Comparison of ENCODE assay signal across 12 mouse cellular contexts in genomic region chr17:62077604-62078003, GRCm38 (mm10).
DNase-seq lines count a peak whose midpoint lies in the region; ATAC-seq and TF ChIP-seq lines count a peak whose summit lies in the region.
"Had no signal": no experiment of that assay in that cellular context is flagged by ENCODE, and none has a peak within 500 bp of the region (broad histone marks: within the 10 kb centered on the region; RNA-seq: fewer than 3 reads in every experiment).

No protein-coding gene starts in this region.

- no peaks in the 10 kb centered on the region for H3K27me3 ChIP-seq in forebrain, embryonic 11.5 days (ENCODE audit: control insufficient read depth, insufficient read depth, low read length)
- H3K27me3 ChIP-seq in forebrain, embryonic 10.5 days (ENCODE audit: poor library complexity, severe bottlenecking) = no peaks in the 10 kb centered on the region
- no peaks in the 10 kb centered on the region for H3K27me3 ChIP-seq in neural tube, embryonic 15.5 days (replicated peaks)
- H3K27me3 ChIP-seq in heart, adult 2 months (ENCODE audit: control insufficient read depth, insufficient read depth, low read length) = no peaks in the 10 kb centered on the region
- H3K27me3 ChIP-seq: kidney, embryonic 15.5 days had no signal

- 0 out of 2 replicates have a peak, but pooled peaks have one; percentile 24 for ATAC-seq in forebrain, embryonic 11.5 days (replicated peaks; ENCODE audit: low FRiP score)
- ATAC-seq in neural tube, embryonic 15.5 days (ENCODE audit: low FRiP score) = no peak

- no peaks in the 10 kb centered on the region for H3K9me3 ChIP-seq in forebrain, embryonic 11.5 days (ENCODE audit: control insufficient read depth, low read length)
- no peaks in the 10 kb centered on the region for H3K9me3 ChIP-seq in forebrain, embryonic 10.5 days
- H3K9me3 ChIP-seq in neural tube, embryonic 15.5 days (replicated peaks) = no peaks in the 10 kb centered on the region
- H3K9me3 ChIP-seq: kidney, embryonic 15.5 days had no signal

- no peaks in the 10 kb centered on the region for H3K4me1 ChIP-seq in forebrain, embryonic 11.5 days (replicated peaks; ENCODE audit: control insufficient read depth, insufficient read depth, low read length)
- 0 out of 2 replicates have a peak, but pooled peaks cover 12% of the 10 kb centered on the region for H3K4me1 ChIP-seq in forebrain, embryonic 10.5 days
- H3K4me1 ChIP-seq in neural tube, embryonic 15.5 days = no peaks in the 10 kb centered on the region
- no peaks in the 10 kb centered on the region for H3K4me1 ChIP-seq in heart, adult 2 months (ENCODE audit: control insufficient read depth, insufficient read depth, low read length)
- H3K4me1 ChIP-seq: kidney, embryonic 15.5 days had no signal

- H3K9ac ChIP-seq in forebrain, embryonic 11.5 days (ENCODE audit: low read length) = no peak overlapping the region
- H3K9ac ChIP-seq in neural tube, embryonic 15.5 days (replicated peaks) = no peak overlapping the region
- no peak overlapping the region for H3K9ac ChIP-seq in heart, adult 2 months (ENCODE audit: low read depth, low read length)
- H3K9ac ChIP-seq: kidney, embryonic 15.5 days had no signal

- H3K4me2 ChIP-seq in forebrain, embryonic 11.5 days (ENCODE audit: low read depth, low read length, severe bottlenecking) = no peak overlapping the region
- no peak overlapping the region for H3K4me2 ChIP-seq in neural tube, embryonic 15.5 days
- H3K4me2 ChIP-seq: kidney, embryonic 15.5 days had no signal

- no peak overlapping the region for H3K27ac ChIP-seq in forebrain, embryonic 11.5 days (ENCODE audit: low read depth, low read length)
- H3K27ac ChIP-seq in forebrain, embryonic 10.5 days = no peak overlapping the region
- no peak overlapping the region for H3K27ac ChIP-seq in neural tube, embryonic 15.5 days (replicated peaks)
- no peak overlapping the region for H3K27ac ChIP-seq in heart, adult 2 months
- H3K27ac ChIP-seq: kidney, embryonic 15.5 days had no signal

- H3K79me2 ChIP-seq in heart, adult 2 months (replicated peaks; ENCODE audit: control insufficient read depth, insufficient read depth, low read length) = no peaks in the 10 kb centered on the region

- no peak for TF ChIP-seq POLR2A in heart, adult 2 months (IDR thresholded peaks at IDR 0.05; ENCODE audit: insufficient read depth, low read depth, low read length)

- TF ChIP-seq CTCF in heart, adult 2 months (IDR thresholded peaks at IDR 0.05) = no peak

- intact Hi-C loops in left cerebral cortex, postnatal 36 days (cut with DNase I) = no loop called here
- intact Hi-C loops in heart, adult 2 months (cut with DNase I) = no loop called here

- no peak overlapping the region for H3K4me3 ChIP-seq in forebrain, embryonic 11.5 days (ENCODE audit: low read depth, low read length)
- H3K4me3 ChIP-seq in forebrain, embryonic 10.5 days = no peak overlapping the region
- H3K4me3 ChIP-seq in neural tube, embryonic 15.5 days (replicated peaks) = no peak overlapping the region
- H3K4me3 ChIP-seq in heart, adult 2 months = no peak overlapping the region
- H3K4me3 ChIP-seq: erythroblast, embryonic 14.5 days; kidney, embryonic 15.5 days had no signal

- WGBS in forebrain, embryonic 11.5 days = 66% methylated on average over 7 of the region's 7 CpGs
- WGBS in forebrain, embryonic 10.5 days = 76% methylated on average over 7 of the region's 7 CpGs
- 79% methylated on average over 7 of the region's 7 CpGs for WGBS in neural tube, embryonic 15.5 days
- 72% methylated on average over 7 of the region's 7 CpGs for WGBS in heart, adult 2 months

- DNase-seq in forebrain, embryonic 11.5 days (ENCODE audit: low spot score) = no peak
- DNase-seq in forebrain, embryonic 10.5 days (ENCODE audit: extremely low spot score, low spot score) = no peak
- DNase-seq in brain, adult 2 months (ENCODE audit: low read depth, low spot score) = peak; percentile 86
- peak; percentile 8 to 18 for DNase-seq in layer of hippocampus, adult 8-10 months (ENCODE audit: low spot score in 2 of 2)
- peak; percentile 22 to 26 for DNase-seq in left cerebral cortex, postnatal 36 days (ENCODE audit: low spot score in 2 of 2)
- DNase-seq in heart, adult 2 months = no peak
- DNase-seq in lung, postnatal 36 days = no peak
- DNase-seq: cerebellum, adult 18-20 months; lung, adult 18-20 months had no signal

- no peak for TF ChIP-seq EP300 in heart, adult 2 months (IDR thresholded peaks at IDR 0.05; ENCODE audit: insufficient read depth, low read depth, low read length)

- H3K36me3 ChIP-seq in forebrain, embryonic 11.5 days (ENCODE audit: control insufficient read depth, insufficient read depth, low read length) = no peaks in the 10 kb centered on the region
- no peaks in the 10 kb centered on the region for H3K36me3 ChIP-seq in forebrain, embryonic 10.5 days (replicated peaks)
- H3K36me3 ChIP-seq in neural tube, embryonic 15.5 days = no peaks in the 10 kb centered on the region
- H3K36me3 ChIP-seq in heart, adult 2 months (ENCODE audit: control insufficient read depth, insufficient read depth, low read length) = no peaks in the 10 kb centered on the region
- H3K36me3 ChIP-seq: kidney, embryonic 15.5 days had no signal

Comparison
In these comparisons a context has a peak if more than half of its experiments do, and no peak if none do; other contexts are left out.
1. DNase-seq: peak in brain, adult 2 months (single experiment), layer of hippocampus, adult 8-10 months (2 of 2) and left cerebral cortex, postnatal 36 days (2 of 2); none in forebrain, embryonic 11.5 days (single experiment), forebrain, embryonic 10.5 days (single experiment), heart, adult 2 months (0 of 2) and lung, postnatal 36 days (single experiment).